Mouse (Mus musculus): Measurements from ENCODE around the gene Pfdn6. TPM values are rescaled to one million over a fixed set of nuclear protein-coding genes. Genes with fewer than 3 reads are reported as not detected.
A peak's percentile ranks its signal among the peaks of the same experiment; 100 is the strongest.

The Pfdn6 gene
- polyA plus RNA-seq, 1 experiment: 26.2 TPM

- DNase-seq: peak; percentile 92
- TF ChIP-seq POLR2A (IDR thresholded peaks at IDR 0.05; ENCODE audit: borderline replicate concordance, extremely low read depth, low read depth, low read length): peak; percentile 57; the same call in 1 of the 2 replicates
- TF ChIP-seq CTCF (IDR thresholded peaks at IDR 0.05; ENCODE audit: insufficient read depth, low read length): no peak
- Histone ChIP-seq H3K4me3 (replicated peaks; ENCODE audit: extremely low read depth, low read depth, low read length) (peak within 1 kb of the TSS; percentile 77), H3K4me1 (ENCODE audit: control insufficient read depth, insufficient read depth, low read length) (no peaks in the 10 kb centered on the region)
- under 1% methylated on average over 80 of the region's 80 CpGs for WGBS
Observed at GRCm38 (mm10) chr17:33929371-33930279, 10.5 kb downstream of the Pfdn6 start, which contains the start of gene Rgl2. Gene Rgl2 (plus strand): TSS chr17:33929543.

- 60% methylated on average over 21 of the region's 21 CpGs for WGBS
- H3K4me3 ChIP-seq (replicated peaks; ENCODE audit: extremely low read depth, low read depth, low read length): no peak overlapping the region
- TF ChIP-seq CTCF (IDR thresholded peaks at IDR 0.05; ENCODE audit: insufficient read depth, low read length) (no peak), POLR2A (IDR thresholded peaks at IDR 0.05; ENCODE audit: borderline replicate concordance, extremely low read depth, low read depth, low read length) (no peak)
Observed at GRCm38 (mm10) chr17:33928251-33928947, 11.7 kb downstream of the Pfdn6 start.

DNA sequence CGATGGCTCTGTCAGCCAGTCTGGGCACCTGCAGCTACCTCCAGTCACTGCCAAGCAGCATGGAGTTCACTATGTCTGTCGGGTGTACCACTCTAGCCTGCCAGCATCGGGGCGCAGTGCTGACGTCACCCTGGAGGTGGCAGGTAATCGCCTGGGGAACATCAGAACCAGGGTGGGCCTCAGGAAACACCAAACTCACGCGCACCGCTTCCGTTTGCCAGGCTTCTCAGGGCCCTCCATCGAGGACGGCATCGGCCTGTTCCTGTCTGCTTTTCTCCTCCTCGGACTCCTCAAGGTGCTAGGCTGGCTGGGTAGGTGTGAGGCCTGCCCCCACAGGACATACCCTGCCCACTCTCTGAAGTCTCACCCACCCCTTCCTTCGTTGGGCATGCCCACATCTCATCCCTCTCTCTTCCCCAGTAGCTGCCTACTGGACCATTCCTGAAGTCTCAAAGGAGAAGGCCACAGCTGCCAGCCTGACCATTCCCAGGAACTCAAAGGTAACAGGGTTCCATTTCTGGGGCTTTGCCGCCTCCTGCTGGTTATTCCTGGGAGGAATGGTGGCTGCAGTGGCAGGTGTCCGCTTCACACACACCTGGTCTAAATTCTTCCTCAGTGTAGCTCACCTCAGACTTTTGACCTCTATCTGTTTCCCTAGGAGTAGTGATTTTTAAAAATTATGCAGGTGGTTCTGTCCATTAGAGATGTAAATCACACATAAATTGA is 13.8 kb downstream of the Pfdn6 start:
- 75% methylated on average over 17 of the region's 17 CpGs for WGBS
- no peak overlapping the region for H3K4me3 ChIP-seq (replicated peaks; ENCODE audit: extremely low read depth, low read depth, low read length)
- peaks cover 1% of the 10 kb centered on the region for H3K4me1 ChIP-seq (ENCODE audit: control insufficient read depth, insufficient read depth, low read length)
- TF ChIP-seq POLR2A (IDR thresholded peaks at IDR 0.05; ENCODE audit: borderline replicate concordance, extremely low read depth, low read depth, low read length) (no peak; the same call in 1 of the 2 replicates), CTCF (IDR thresholded peaks at IDR 0.05; ENCODE audit: insufficient read depth, low read length) (peak; percentile 36; the same call in 1 of the 2 replicates)
- no peak for DNase-seq

More at GRCm38 (mm10) chr17:33928251-33928947, 11.7 kb downstream of the Pfdn6 start:
- DNase-seq: no peak
- no peaks in the 10 kb centered on the region for H3K4me1 ChIP-seq (ENCODE audit: control insufficient read depth, insufficient read depth, low read length)

DNA sequence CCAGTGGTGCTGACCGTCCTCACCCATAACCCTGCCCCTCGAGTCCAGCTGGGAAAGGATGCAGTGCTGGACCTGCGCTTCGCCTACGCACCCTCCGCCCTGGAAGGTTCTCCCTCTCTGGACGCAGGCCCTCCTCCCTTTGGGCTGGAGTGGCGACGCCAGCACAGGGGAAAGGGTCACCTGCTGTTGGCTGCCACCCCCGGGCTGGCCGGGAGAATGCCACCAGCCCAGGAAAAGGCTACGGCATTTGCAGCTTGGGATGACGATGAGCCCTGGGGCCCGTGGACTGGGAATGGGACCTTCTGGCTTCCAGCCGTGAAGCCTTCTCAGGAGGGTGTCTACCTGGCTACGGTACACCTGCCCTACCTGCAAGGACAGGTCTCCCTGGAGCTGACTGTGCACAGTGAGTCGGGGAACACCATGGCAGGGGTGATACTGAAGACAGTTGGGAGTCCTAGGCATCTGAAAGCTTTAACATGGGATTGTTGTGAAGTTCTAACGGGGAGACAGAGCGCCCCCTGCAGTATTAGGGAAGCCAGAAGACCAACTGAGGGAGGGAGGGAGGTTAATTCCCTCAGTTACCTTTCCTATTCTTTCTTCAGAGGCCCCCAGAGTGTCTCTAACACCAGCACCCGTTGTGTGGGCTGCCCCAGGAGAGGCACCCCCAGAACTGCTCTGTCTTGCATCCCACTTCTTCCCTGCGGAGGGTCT is 14.6 kb downstream of the Pfdn6 start:
- no peak for TF ChIP-seq CTCF (IDR thresholded peaks at IDR 0.05; ENCODE audit: insufficient read depth, low read length)
- TF ChIP-seq POLR2A (IDR thresholded peaks at IDR 0.05; ENCODE audit: borderline replicate concordance, extremely low read depth, low read depth, low read length): no peak
- Histone ChIP-seq H3K4me1 (ENCODE audit: control insufficient read depth, insufficient read depth, low read length) (peaks cover 7% of the 10 kb centered on the region), H3K4me3 (replicated peaks; ENCODE audit: extremely low read depth, low read depth, low read length) (no peak overlapping the region)
- DNase-seq: no peak
- 87% methylated on average over 21 of the region's 21 CpGs for WGBS

DNA sequence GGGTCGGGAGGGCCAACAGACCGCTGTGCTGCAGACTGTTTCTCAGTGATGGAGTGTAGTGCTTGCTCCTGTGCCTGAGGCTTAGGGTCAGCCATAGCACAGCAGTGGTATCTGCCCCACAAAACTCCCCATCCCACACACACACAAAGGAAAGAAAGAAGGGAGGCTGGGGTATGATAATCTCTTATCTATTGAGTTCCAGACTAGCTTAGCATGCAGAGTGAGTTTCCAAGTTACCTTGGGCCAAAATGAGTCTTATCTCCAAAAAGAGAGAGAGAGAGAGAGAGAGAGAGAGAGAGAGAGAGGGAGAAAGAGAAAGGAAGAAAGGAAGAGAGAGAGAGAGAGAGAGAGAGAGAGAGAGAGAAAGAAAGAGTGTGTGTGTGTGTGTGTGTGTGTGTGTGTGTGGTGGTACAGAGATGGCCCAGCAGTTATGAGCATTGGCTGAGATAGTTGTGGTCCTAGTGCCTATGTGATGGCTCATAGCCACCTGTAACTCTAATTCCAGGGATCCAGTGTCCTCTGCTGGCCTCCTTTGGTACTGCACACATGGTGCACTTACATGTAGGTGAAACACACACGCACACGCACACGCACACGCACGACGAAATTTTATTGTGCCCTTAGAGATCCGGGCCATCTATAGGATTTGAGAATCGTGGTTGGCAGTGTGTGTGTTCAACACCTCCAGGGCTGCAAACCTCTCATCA is 15.4 kb downstream of the Pfdn6 start:
- Histone ChIP-seq H3K4me1 (ENCODE audit: control insufficient read depth, insufficient read depth, low read length) (peaks cover 7% of the 10 kb centered on the region), H3K4me3 (replicated peaks; ENCODE audit: extremely low read depth, low read depth, low read length) (no peak overlapping the region)
- DNase-seq: no peak
- 92% methylated on average over 10 of the region's 10 CpGs for WGBS
- TF ChIP-seq POLR2A (IDR thresholded peaks at IDR 0.05; ENCODE audit: borderline replicate concordance, extremely low read depth, low read depth, low read length) (no peak), CTCF (IDR thresholded peaks at IDR 0.05; ENCODE audit: insufficient read depth, low read length) (peak; percentile 49)

- Histone ChIP-seq H3K4me3 (replicated peaks; ENCODE audit: extremely low read depth, low read depth, low read length) (no peak overlapping the region), H3K4me1 (ENCODE audit: control insufficient read depth, insufficient read depth, low read length) (peaks cover 12% of the 10 kb centered on the region)
- WGBS: 87% methylated on average over 7 of the region's 7 CpGs
- DNase-seq: no peak
- TF ChIP-seq CTCF (IDR thresholded peaks at IDR 0.05; ENCODE audit: insufficient read depth, low read length): no peak
- TF ChIP-seq POLR2A (IDR thresholded peaks at IDR 0.05; ENCODE audit: borderline replicate concordance, extremely low read depth, low read depth, low read length): no peak
Observed at GRCm38 (mm10) chr17:33921361-33921760, 18.8 kb downstream of the Pfdn6 start.

DNA sequence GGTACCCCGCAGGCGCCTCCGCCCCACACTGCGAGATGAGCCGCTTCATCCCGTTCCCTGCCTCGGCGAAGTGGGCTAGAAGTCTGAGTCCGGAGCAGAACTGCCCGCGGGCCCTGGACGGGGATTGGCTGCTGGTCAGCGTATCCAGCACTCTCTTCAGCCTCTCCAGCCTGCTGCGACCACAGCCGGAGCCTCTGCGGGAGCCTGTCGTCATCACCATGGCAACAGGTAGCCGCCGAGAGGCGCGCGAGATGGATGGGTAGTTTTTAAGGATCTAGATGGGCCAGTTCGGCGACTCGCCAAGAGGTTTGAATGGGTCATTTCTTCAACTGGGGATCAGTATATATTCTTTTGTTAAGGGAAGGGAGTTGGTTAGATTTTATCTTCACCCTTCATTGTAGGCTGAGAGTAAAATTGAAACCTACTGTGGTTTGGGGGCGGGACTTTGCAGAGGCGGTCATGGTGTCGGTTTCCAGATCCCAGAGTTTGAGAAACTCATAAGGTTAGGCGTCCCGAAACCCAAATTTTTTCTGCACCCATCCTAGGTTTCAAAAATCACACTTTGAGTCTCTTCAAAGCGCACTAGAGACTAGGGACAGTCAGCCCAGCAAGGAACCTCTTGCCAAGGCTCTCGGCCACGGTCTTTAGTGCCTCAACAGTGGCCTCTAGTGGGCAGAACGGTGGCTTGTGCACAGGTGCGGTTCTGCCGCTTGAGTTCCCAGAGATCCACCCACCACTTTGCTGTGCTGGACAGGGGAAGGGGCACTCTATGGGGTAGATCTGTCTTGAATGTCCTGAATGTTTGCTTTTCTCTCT is 19.7 kb downstream of the Pfdn6 start:
- Histone ChIP-seq H3K4me3 (replicated peaks; ENCODE audit: extremely low read depth, low read depth, low read length) (peak overlapping the region; percentile 94), H3K4me1 (ENCODE audit: control insufficient read depth, insufficient read depth, low read length) (peaks cover 12% of the 10 kb centered on the region)
- WGBS: under 1% methylated on average over 36 of the region's 36 CpGs
- no peak for TF ChIP-seq POLR2A (IDR thresholded peaks at IDR 0.05; ENCODE audit: borderline replicate concordance, extremely low read depth, low read depth, low read length)
- peak; percentile 87 for TF ChIP-seq CTCF (IDR thresholded peaks at IDR 0.05; ENCODE audit: insufficient read depth, low read length)
- DNase-seq: peak; percentile 87
